Mouse (Mus musculus) embryo, embryonic 10 days (tissue): ENCODE data around the gene Zfp352.
"Not testable (repeated sequence)": the region's sequence is repeated elsewhere in the genome, so short reads cannot be mapped to it uniquely, and the experiment has no call there.

Experiments used
- DNase-seq: peaks from one replicate; pipeline ENCODE4 v3.0.0-alpha.2; 2015; ENCODE audit warnings: low spot score

Zfp352 gene

GRCm38 (mm10) chr4:90218520-90218919 is at the start of gene Zfp352:
Gene Zfp352 (plus strand): TSS chr4:90218820.
- no peak for DNase-seq

GRCm38 (mm10) chr4:90170890-90171483 is 47.6 kb upstream of the Zfp352 start:
- DNase-seq = peak; percentile 54

- no peak for DNase-seq
Measured at GRCm38 (mm10) chr4:90174036-90174435, 44.6 kb upstream of the Zfp352 start.

- DNase-seq = no peak
Measured at GRCm38 (mm10) chr4:90203421-90203820, 15.2 kb upstream of the Zfp352 start.

- DNase-seq = no peak
Measured at GRCm38 (mm10) chr4:90211475-90211874, 7.1 kb upstream of the Zfp352 start.

GRCm38 (mm10) chr4:90212076-90212475 is 6.5 kb upstream of the Zfp352 start:
- no peak for DNase-seq

GRCm38 (mm10) chr4:90235646-90236045 is 17.0 kb downstream of the Zfp352 start:
- not testable (repeated sequence) for DNase-seq

- no peak for DNase-seq
Measured at GRCm38 (mm10) chr4:90269781-90270180, 51.2 kb downstream of the Zfp352 start.
